Mouse (Mus musculus) common myeloid progenitor, adult 5-6 weeks (primary cell): ENCODE data around the gene 1500009L16Rik. TPM values are rescaled to one million over a fixed set of nuclear protein-coding genes. Genes with fewer than 3 reads are reported as not detected.
A peak's percentile ranks its signal among the peaks of the same experiment; 100 is the strongest.

Source experiments
- ATAC-seq: replicated peaks from 2 replicates; pipeline ENCODE4 v1.8.0; 2016; ENCODE audit warnings: low read depth, mild to moderate bottlenecking, moderate TSS enrichment, inconsistent platforms; ENCODE audit not compliant: poor library complexity, severe bottlenecking
- total RNA-seq: library from RNA; stranded (forward); fragments of 200-1000, 187-1606 nt; gene quantifications from 2 replicates; pipeline ENCODE4 v1.2.3, GENCODE M21; 2017

The 1500009L16Rik gene
- total RNA-seq, result 2.4 and 3.0 TPM in 2 replicates

- peak; percentile 81 for ATAC-seq
These were observed at the start of gene 1500009L16Rik for GRCm38 (mm10) chr10:83722579-83723031. TSS of gene 1500009L16Rik (plus strand) at chr10:83722865.

- no peak for ATAC-seq
These were observed 41.3 kb upstream of the 1500009L16Rik start for GRCm38 (mm10) chr10:83681334-83681733.

- ATAC-seq, result no peak
These were observed 34.5 kb upstream of the 1500009L16Rik start for GRCm38 (mm10) chr10:83688215-83688614.

- ATAC-seq, result peak; percentile 54
These were observed 30.3 kb upstream of the 1500009L16Rik start for GRCm38 (mm10) chr10:83692175-83692895.

GRCm38 (mm10) chr10:83696226-83696625 lies 26.4 kb upstream of the 1500009L16Rik start:
- no peak for ATAC-seq

DNA sequence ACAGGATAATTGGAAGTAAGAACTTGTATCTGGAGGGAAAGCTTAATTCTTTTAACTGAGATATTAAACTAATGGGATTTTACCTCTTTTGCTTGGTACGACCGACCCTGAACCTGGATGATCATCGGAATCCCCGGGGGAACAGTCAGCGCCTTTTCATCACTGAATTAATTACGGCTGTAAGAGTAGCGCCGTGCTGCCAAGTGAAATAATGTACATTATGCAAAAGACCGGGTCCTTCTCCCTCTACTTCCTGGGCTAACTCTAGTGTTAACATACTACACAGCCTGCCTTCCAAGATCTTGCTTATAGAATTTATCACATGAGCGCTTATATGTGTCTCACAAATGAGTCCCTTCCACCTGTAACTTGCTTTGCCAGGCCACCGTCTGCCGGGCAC lies 16.0 kb upstream of the 1500009L16Rik start:
- ATAC-seq, result no peak

DNA sequence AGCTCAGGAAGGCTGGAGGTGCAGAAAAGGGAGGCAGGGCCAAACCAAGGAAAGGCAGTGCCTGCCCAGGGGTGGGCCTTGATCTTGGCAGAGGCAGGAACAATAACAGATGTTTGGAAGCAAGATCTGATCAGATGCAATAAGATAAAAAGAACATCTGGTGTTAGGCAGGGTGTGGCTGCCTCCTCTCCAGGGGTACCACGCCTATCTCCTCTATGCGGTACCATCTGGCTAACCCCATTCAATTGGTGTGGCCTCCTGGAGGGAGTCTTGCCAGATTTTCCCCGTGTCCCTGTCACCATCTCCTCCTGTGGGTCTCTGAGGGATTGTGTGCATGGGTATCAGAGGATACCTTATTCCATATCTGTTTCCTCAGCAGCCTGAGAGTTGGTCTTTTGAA lies 12.7 kb upstream of the 1500009L16Rik start:
- no peak for ATAC-seq

- ATAC-seq, result no peak
These were observed 10.9 kb upstream of the 1500009L16Rik start for GRCm38 (mm10) chr10:83711769-83712168.

DNA sequence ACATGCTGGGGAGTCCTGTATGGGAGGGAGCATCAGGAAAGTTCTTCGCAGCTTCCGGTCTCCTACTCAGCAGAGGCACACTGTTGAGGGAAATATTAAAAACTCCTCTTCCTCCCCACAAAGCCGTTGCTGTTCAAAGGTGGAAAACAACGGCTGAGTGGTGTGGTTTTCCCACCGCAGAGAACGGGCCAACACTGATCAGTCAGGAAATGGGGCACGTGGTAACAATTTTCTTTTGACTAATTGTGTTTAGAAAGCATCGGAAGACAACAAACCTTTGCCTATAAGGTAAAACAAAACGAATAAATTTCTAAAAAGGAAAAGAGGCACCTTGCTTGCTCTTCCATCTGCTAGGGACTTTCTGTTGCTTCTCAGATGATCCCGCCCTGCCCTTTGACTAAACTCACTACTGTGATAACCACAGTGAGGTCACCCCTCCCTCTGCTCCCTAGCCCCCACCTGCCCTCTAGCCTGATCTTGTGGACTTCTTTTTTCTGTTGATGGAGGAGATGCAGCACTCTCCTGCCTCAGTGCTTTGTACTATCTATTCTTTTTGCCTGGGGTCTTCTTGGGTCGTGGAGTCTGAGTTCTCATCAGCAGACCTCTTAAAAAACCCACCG lies 3.7 kb upstream of the 1500009L16Rik start:
- peak; percentile 43 for ATAC-seq

DNA sequence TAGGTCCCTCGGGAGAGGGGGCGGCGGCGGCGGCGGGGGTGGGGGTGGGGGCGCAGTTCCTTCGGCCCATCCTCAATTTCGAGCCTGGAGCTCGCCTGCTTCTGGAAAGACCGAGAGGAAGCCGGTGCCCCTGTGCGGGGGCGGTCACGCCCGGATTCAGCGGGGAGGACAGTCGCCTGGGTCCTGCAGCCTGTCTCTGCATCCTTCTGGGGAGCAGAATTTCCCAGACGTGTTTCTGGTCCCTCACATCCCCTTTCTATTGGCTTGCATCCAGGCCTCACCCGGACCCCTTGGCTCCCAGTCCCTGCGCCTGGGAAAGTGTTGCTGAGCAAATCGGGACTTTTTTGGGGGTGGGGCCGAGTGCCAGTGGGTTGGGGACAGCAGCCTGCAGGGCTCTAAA lies 390 bp downstream of the 1500009L16Rik start:
- no peak for ATAC-seq

DNA sequence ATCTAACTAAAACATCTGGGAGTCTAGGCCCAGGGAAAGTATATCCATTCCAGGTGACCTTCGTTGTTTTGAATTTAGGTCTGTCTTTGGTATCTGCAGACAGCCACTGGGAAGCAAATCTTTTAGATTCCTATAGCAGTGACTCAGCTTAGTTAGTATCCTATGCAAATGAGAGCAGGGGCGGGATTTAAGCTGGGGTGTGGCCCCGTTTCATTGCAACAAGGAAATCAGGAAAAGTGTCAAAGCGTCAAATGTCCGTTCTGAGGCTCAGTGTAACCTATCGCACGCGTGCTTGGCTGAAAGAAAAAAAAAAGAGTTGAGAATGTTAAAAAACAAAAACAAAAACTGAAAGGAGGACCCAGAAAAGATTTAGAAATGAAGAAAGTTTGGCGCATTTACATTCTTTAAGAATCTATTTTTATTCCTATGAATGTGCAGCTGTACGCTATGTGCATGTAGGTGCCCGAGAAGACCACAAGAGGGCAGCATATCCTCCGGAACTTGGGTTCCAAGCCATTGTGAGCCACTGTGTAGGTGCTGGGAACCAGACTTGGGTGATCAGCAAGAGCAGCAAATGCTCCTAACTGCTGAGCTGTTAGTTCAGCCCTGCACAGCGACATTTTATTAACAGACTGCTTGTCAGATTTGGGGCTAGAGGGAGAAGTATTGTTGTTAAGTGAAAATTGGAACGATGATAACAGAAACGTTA lies 1.8 kb downstream of the 1500009L16Rik start:
- ATAC-seq, result no peak

DNA sequence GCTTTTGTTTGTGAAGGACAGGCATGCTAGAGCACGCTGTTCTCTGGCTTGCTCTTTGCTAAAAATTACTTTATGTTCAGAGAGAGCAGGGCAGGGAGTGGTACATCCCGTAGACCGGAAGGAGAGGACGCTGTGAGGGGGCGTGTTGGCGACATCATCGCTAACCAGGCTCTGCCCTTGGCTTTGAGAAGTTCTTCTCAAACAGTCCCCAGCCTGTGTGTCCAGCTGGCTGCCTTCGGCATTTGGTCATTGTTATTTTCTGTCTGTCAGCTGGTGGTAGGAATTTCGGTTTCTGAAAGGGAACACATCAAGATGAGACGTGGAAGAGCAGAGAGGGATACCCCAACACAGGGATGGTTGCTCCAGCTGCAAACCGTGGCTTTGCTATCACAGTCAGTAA lies 3.5 kb downstream of the 1500009L16Rik start:
- no peak for ATAC-seq

- ATAC-seq, result no peak
These were observed 5.2 kb downstream of the 1500009L16Rik start for GRCm38 (mm10) chr10:83727846-83728245.

- no peak for ATAC-seq
These were observed 5.9 kb downstream of the 1500009L16Rik start for GRCm38 (mm10) chr10:83728529-83728928.

GRCm38 (mm10) chr10:83729076-83729475 lies 6.4 kb downstream of the 1500009L16Rik start:
- ATAC-seq, result no peak

GRCm38 (mm10) chr10:83729492-83729891 lies 6.8 kb downstream of the 1500009L16Rik start:
- ATAC-seq, result peak; percentile 92

DNA sequence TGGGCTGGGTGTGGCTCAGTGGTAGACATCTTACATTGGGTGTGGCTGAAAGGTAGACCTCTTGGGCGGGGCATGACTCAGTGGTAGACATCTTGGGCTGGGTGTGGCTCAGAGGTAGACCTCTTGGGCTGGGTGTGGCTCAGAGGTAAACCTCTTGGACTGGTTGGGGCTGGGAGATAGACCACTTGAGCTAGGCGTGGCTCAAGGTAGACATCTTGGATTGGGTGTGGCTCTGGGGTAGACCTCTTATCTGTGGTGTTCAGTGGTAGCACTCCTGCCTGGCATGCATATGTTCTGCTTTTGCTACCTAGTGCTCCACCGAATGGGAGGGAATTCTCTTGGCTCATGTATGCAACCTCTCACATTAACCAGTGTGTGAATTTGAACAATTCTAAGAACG lies 11.1 kb downstream of the 1500009L16Rik start:
- ATAC-seq, result no peak

DNA sequence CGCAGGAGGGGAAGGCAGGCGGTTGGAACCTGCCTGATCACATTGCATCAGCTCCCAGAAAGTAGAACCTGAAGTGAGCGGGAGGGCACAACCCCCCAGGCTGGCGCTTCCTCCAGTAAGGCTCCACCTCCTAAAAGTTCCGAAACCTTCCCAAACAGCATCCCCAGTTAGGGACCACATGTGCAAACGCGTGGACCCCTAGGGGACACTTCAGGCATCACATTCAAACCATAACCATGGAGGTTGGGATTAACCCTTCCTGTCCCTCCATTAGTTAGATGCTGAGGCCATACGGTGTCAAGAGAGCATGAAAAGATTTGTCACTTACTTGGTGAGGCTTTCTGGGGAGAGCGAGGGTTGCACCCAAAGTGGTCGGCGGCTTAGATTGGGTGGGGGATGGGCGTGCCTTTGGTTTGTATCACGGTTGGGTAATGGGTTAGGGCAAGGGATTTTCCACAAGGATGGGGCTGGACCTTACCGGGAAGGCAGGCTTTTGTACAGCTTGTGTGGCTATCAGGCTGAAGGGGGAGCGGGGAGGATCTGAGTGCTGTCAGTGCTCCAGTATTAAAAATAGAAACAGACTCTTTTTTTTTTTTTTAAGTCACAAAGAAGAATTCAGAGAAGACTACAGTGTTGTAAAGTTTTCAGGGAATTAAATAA lies 16.5 kb downstream of the 1500009L16Rik start:
- no peak for ATAC-seq

DNA sequence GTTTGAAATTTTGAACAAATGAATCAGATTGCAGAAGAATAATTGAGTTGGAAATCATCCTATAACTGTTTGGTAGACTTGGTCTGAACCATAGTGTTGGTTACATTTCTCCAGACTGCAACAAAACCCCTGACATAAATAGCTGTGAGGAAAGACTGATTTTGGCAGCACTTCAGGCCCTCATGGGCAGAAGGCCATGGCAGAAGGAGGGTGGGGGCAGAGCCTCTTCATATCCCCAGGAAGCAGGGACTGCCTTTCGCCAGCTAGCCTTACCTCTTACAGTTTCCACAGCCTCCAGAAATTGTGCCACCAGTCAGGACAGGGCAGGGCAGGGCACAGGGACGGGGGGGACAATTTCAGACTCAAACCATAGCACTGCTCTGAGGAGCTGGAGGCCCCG lies 22.0 kb downstream of the 1500009L16Rik start:
- ATAC-seq, result no peak

DNA sequence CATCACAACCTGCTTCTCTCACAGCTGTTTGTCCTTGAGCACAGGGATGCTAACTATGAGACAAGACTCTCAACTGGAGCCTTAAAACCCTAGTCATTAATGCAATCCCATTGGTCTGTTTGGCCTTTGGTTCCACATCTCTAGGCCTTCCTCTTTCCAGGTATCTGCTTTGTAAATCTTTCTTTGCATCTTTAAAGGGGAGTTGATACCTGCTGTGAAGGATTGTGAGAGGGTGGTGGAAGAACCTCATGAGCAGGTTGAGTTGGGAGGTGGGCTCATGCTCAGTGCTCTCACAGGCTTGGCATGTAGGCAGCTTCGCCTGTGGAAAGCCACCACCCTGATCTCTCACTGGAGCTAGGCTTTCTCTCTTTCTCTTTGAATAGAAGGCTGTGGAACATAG lies 30.4 kb downstream of the 1500009L16Rik start:
- no peak for ATAC-seq
